Mouse (Mus musculus): Measurements from ENCODE around the gene Mst1r. TPM values are rescaled to one million over a fixed set of nuclear protein-coding genes. Genes with fewer than 3 reads are reported as not detected.

Mst1r gene
- total RNA-seq (2014; rRNA removed) (1.2 and 1.8 TPM in 2 replicates), polyA plus RNA-seq (2015; fragmentation: Nextera tagmentation; extraction: Ambion mirVana) (1.1 and 1.2 TPM in 2 replicates)

DNA sequence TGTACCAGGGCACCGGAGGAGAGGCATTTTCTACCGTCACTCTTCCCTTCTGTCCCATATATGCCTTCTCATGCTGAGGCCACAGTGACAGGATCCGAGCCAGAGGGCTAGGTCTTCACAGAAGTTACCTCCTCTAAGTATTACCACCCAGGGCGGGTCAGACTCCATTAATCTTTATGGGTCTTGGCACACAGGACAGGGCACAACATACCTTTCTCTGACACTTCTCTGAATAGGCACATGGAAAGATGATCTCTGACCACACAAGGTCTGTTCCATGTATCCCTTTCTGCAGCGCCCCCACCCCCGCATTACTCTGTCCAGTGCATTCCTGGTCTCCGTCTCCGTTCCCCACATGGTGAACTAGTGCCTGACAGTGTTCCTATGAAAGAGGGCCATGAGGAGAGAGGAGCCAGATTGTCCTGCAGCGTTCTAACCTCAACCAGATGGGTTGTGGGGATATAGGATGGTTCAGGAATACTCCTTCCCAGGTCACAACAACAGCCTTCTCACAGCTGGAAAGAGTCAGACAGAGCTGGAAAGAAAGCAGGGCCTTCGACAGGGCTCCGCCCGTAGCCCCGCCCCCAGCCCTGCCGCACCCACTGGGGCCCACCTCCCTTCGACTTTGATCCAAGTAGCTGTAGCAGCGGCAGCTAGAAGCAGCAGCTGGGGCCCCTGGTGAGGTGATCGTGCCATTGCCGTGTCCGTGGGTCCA, at the start of gene Mst1r:
TSS of gene Mst1r (plus strand) at position 622 of the 715 bp plus-strand sequence.
- no peaks in the 10 kb centered on the region for H3K9me3 ChIP-seq (ENCODE audit: low read length)
- DNase-seq (ENCODE audit: low spot score) (no peak), ATAC-seq (ENCODE audit: low FRiP score) (no peak)

GRCm38 (mm10) chr9:107858343-107858742, 48.3 kb upstream of the Mst1r start:
- ATAC-seq (ENCODE audit: low FRiP score) (no peak), DNase-seq (ENCODE audit: low spot score) (no peak)
- Histone ChIP-seq H3K4me1 (ENCODE audit: insufficient read depth, low read length) (no peaks in the 10 kb centered on the region), H3K27ac (ENCODE audit: low read depth, low read length) (no peak overlapping the region), H3K9me3 (ENCODE audit: low read length) (no peaks in the 10 kb centered on the region), H3K4me3 (ENCODE audit: low read depth, low read length) (no peak overlapping the region), H3K36me3 (ENCODE audit: insufficient read depth, low read length) (0 out of 2 replicates have a peak, but pooled peaks cover 2% of the 10 kb centered on the region), H3K9ac (replicated peaks; ENCODE audit: low read length, poor library complexity, severe bottlenecking) (no peak overlapping the region), H3K27me3 (ENCODE audit: insufficient read depth, low read length) (no peaks in the 10 kb centered on the region), H3K4me2 (ENCODE audit: low read depth, low read length, poor library complexity, severe bottlenecking) (no peak overlapping the region)
- 96% methylated on average over 3 of the region's 3 CpGs for WGBS
- TF ChIP-seq CTCF (IDR thresholded peaks at IDR 0.05) = no peak

More for the DNA sequence above, at the start of gene Mst1r:
- peaks cover 5% of the 10 kb centered on the region; the same call in 1 of the 2 replicates for H3K4me1 ChIP-seq (ENCODE audit: insufficient read depth, low read length)
- H3K9ac ChIP-seq (replicated peaks; ENCODE audit: low read length, poor library complexity, severe bottlenecking) = 0 out of 2 replicates have a peak within 1 kb of the TSS, but pooled peaks have one; percentile 4
- H3K27me3 ChIP-seq (ENCODE audit: insufficient read depth, low read length) = no peaks in the 10 kb centered on the region
- H3K4me3 ChIP-seq (ENCODE audit: low read depth, low read length) = peak within 1 kb of the TSS; percentile 13; the same call in 1 of the 2 replicates
- 24% methylated on average over 19 of the region's 19 CpGs for WGBS
- H3K27ac ChIP-seq (ENCODE audit: low read depth, low read length) = no peak within 1 kb of the TSS
- no peak for TF ChIP-seq CTCF (IDR thresholded peaks at IDR 0.05)
- 0 out of 2 replicates have a peak, but pooled peaks cover 4% of the 10 kb centered on the region for H3K36me3 ChIP-seq (ENCODE audit: insufficient read depth, low read length)
- H3K4me2 ChIP-seq (ENCODE audit: low read depth, low read length, poor library complexity, severe bottlenecking) = peak within 1 kb of the TSS; percentile 39

- DNase-seq (ENCODE audit: low spot score) (no peak), ATAC-seq (ENCODE audit: low FRiP score) (no peak)
- no peaks in the 10 kb centered on the region for H3K27me3 ChIP-seq (ENCODE audit: insufficient read depth, low read length)
- H3K4me1 ChIP-seq (ENCODE audit: insufficient read depth, low read length) = no peaks in the 10 kb centered on the region
- TF ChIP-seq CTCF (IDR thresholded peaks at IDR 0.05) = no peak
- H3K4me3 ChIP-seq (ENCODE audit: low read depth, low read length) = no peak overlapping the region
- H3K36me3 ChIP-seq (ENCODE audit: insufficient read depth, low read length) = no peaks in the 10 kb centered on the region; the same call in 1 of the 2 replicates
- no peak overlapping the region for H3K4me2 ChIP-seq (ENCODE audit: low read depth, low read length, poor library complexity, severe bottlenecking)
- H3K9ac ChIP-seq (replicated peaks; ENCODE audit: low read length, poor library complexity, severe bottlenecking) = no peak overlapping the region
- WGBS = 82% methylated on average over 1 of the region's 1 CpGs
- H3K27ac ChIP-seq (ENCODE audit: low read depth, low read length) = no peak overlapping the region
- H3K9me3 ChIP-seq (ENCODE audit: low read length) = no peaks in the 10 kb centered on the region
These were observed 42.2 kb upstream of the Mst1r start for GRCm38 (mm10) chr9:107864493-107864892.

GRCm38 (mm10) chr9:107866081-107866480, 40.6 kb upstream of the Mst1r start:
- Histone ChIP-seq H3K9ac (replicated peaks; ENCODE audit: low read length, poor library complexity, severe bottlenecking) (no peak overlapping the region), H3K4me3 (ENCODE audit: low read depth, low read length) (no peak overlapping the region), H3K4me2 (ENCODE audit: low read depth, low read length, poor library complexity, severe bottlenecking) (no peak overlapping the region), H3K4me1 (ENCODE audit: insufficient read depth, low read length) (peaks cover 3% of the 10 kb centered on the region), H3K36me3 (ENCODE audit: insufficient read depth, low read length) (no peaks in the 10 kb centered on the region; the same call in 1 of the 2 replicates), H3K27me3 (ENCODE audit: insufficient read depth, low read length) (no peaks in the 10 kb centered on the region), H3K27ac (ENCODE audit: low read depth, low read length) (no peak overlapping the region), H3K9me3 (ENCODE audit: low read length) (no peaks in the 10 kb centered on the region)
- DNase-seq (ENCODE audit: low spot score) (no peak), ATAC-seq (ENCODE audit: low FRiP score) (no peak)
- no peak for TF ChIP-seq CTCF (IDR thresholded peaks at IDR 0.05)
- WGBS = 96% methylated on average over 2 of the region's 2 CpGs

GRCm38 (mm10) chr9:107872350-107873098, 34.1 kb upstream of the Mst1r start:
- 0 out of 2 replicates have a peak, but pooled peaks have one; percentile 4 for TF ChIP-seq CTCF (IDR thresholded peaks at IDR 0.05)
- Histone ChIP-seq H3K4me1 (ENCODE audit: insufficient read depth, low read length) (peaks cover 8% of the 10 kb centered on the region), H3K9ac (replicated peaks; ENCODE audit: low read length, poor library complexity, severe bottlenecking) (peak overlapping the region; percentile 96), H3K27me3 (ENCODE audit: insufficient read depth, low read length) (no peaks in the 10 kb centered on the region), H3K36me3 (ENCODE audit: insufficient read depth, low read length) (no peaks in the 10 kb centered on the region; the same call in 1 of the 2 replicates), H3K4me2 (ENCODE audit: low read depth, low read length, poor library complexity, severe bottlenecking) (peak overlapping the region; percentile 82), H3K27ac (ENCODE audit: low read depth, low read length) (peak overlapping the region; percentile 93), H3K9me3 (ENCODE audit: low read length) (no peaks in the 10 kb centered on the region), H3K4me3 (ENCODE audit: low read depth, low read length) (peak overlapping the region; percentile 98)
- DNase-seq (ENCODE audit: low spot score) = peak; percentile 98
- peak; percentile 99 for ATAC-seq (ENCODE audit: low FRiP score)
- WGBS = 0% methylated on average over 72 of the region's 80 CpGs
